Mouse (Mus musculus): Measurements from ENCODE around the gene Diras1.

DNA sequence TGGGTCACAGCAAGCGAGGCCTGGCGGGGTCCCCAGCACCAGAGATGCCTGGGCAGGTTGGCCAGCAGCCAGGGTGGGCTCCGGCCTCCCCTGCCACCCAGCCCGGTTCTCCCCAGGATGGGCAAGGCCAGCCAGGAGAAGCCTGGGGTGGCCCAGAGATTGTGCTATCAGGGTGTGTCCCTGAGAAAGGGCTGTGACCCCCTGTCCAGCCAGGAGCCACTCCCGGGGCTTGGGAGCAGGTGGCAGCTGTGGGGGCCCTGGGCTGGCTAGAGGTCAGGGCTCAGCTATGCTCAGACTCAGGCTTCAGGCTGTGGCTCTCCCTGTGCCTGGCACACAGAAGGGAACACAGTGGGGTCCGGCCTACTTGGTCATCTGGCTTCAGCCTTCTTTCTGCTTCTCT, 5.8 kb downstream of the Diras1 start:
- TF ChIP-seq CTCF (IDR thresholded peaks at IDR 0.05; ENCODE audit: low read depth) (no peak), EP300 (IDR thresholded peaks at IDR 0.05; ENCODE audit: low read depth) (no peak)

Measured in heart, postnatal 0 days (tissue).